Mouse (Mus musculus) frontal cortex, postnatal 36 days (tissue): ENCODE data around the gene Rundc3a.
A peak's percentile ranks its signal among the peaks of the same experiment; 100 is the strongest.
"Not testable (repeated sequence)": the region's sequence is repeated elsewhere in the genome, so short reads cannot be mapped to it uniquely, and the experiment has no call there.

ENCODE experiments used
- DNase-seq, 2 experiments: peaks; one replicate each; pipeline ENCODE4 v3.0.0; 2022; ENCODE audit warnings: low spot score in 2 of 2

The Rundc3a gene

GRCm38 (mm10) chr11:102408888-102409794 lies 15.9 kb downstream of the Rundc3a start:
- no peak for DNase-seq

GRCm38 (mm10) chr11:102409795-102410330 lies 16.7 kb downstream of the Rundc3a start:
- no peak for DNase-seq

GRCm38 (mm10) chr11:102410345-102410744 lies 17.1 kb downstream of the Rundc3a start:
- not testable (repeated sequence) for DNase-seq

GRCm38 (mm10) chr11:102411061-102411460 lies 17.9 kb downstream of the Rundc3a start:
- DNase-seq = no peak

GRCm38 (mm10) chr11:102411704-102412103 lies 18.5 kb downstream of the Rundc3a start:
- DNase-seq = peak; percentile 85 to 92

- DNase-seq = no peak
Observed at GRCm38 (mm10) chr11:102413059-102413458, 19.9 kb downstream of the Rundc3a start.

GRCm38 (mm10) chr11:102415034-102415802 lies 22.0 kb downstream of the Rundc3a start:
- no peak for DNase-seq

GRCm38 (mm10) chr11:102417160-102417559 lies 24.0 kb downstream of the Rundc3a start:
- DNase-seq = no peak

- no peak for DNase-seq
Observed at GRCm38 (mm10) chr11:102418887-102419286, 25.7 kb downstream of the Rundc3a start.

GRCm38 (mm10) chr11:102421559-102421958 lies 28.4 kb downstream of the Rundc3a start:
- no peak for DNase-seq

GRCm38 (mm10) chr11:102424666-102425065 lies 31.5 kb downstream of the Rundc3a start:
- DNase-seq = no peak

GRCm38 (mm10) chr11:102425555-102426316 lies 32.5 kb downstream of the Rundc3a start:
- no peak for DNase-seq

GRCm38 (mm10) chr11:102428981-102429540 lies 35.9 kb downstream of the Rundc3a start:
- no peak for DNase-seq

- no peak for DNase-seq
Observed at GRCm38 (mm10) chr11:102429551-102429950, 36.3 kb downstream of the Rundc3a start.

GRCm38 (mm10) chr11:102430121-102431017 lies 37.2 kb downstream of the Rundc3a start, which contains the start of gene Grn:
TSS of gene Grn (plus strand) at chr11:102430315.
- peak; percentile 86 to 94 for DNase-seq

GRCm38 (mm10) chr11:102431018-102431645 lies 37.9 kb downstream of the Rundc3a start:
- DNase-seq = peak; percentile 78 to 85

GRCm38 (mm10) chr11:102431728-102432114 lies 38.5 kb downstream of the Rundc3a start:
- DNase-seq = no peak

GRCm38 (mm10) chr11:102432115-102432843 lies 39.1 kb downstream of the Rundc3a start:
- no peak for DNase-seq

GRCm38 (mm10) chr11:102432896-102433295 lies 39.7 kb downstream of the Rundc3a start:
- DNase-seq = peak in 1 of 2 experiments; percentile 29
